Comparison of ENCODE assay signal across 21 mouse cellular contexts in genomic region chr11:107577400-107577799, GRCm38 (mm10). TPM values are rescaled to one million over a fixed set of nuclear protein-coding genes. Genes with fewer than 3 reads are reported as not detected.
DNase-seq lines count a peak whose midpoint lies in the region; ATAC-seq and TF ChIP-seq lines count a peak whose summit lies in the region.
"Had no signal": no experiment of that assay in that cellular context is flagged by ENCODE, and none has a peak within 500 bp of the region (broad histone marks: within the 10 kb centered on the region; RNA-seq: fewer than 3 reads in every experiment).

No protein-coding gene starts in this region.

- H3K9ac ChIP-seq in kidney, embryonic 14.5 days (ENCODE audit: low read depth, low read length): no peak overlapping the region
- H3K9ac ChIP-seq: forebrain, embryonic 13.5 days; hindbrain, embryonic 13.5 days had no signal

- peak; percentile 84 for ATAC-seq in frontal cortex, adult (ENCODE audit: low TSS enrichment)
- ATAC-seq in kidney, embryonic 14.5 days (ENCODE audit: low FRiP score, low TSS enrichment): no peak
- ATAC-seq: forebrain, embryonic 13.5 days; inflammation-experienced regulatory T-cells, adult 6 months had no signal

- H3K4me2 ChIP-seq in kidney, embryonic 14.5 days (replicated peaks; ENCODE audit: low read depth, low read length): no peak overlapping the region
- H3K4me2 ChIP-seq: forebrain, embryonic 13.5 days; hindbrain, embryonic 13.5 days; liver, embryonic 11.5 days had no signal

- no peaks in the 10 kb centered on the region for H3K27me3 ChIP-seq in kidney, embryonic 14.5 days (ENCODE audit: control insufficient read depth, insufficient read depth, low read length)
- H3K27me3 ChIP-seq: forebrain, embryonic 13.5 days; hindbrain, embryonic 13.5 days had no signal

- H3K4me1 ChIP-seq in kidney, embryonic 14.5 days (ENCODE audit: control insufficient read depth, insufficient read depth, low read length): peaks cover 12% of the 10 kb centered on the region
- H3K4me1 ChIP-seq: forebrain, embryonic 13.5 days had no signal

- intact Hi-C loops in left cerebral cortex, adult 2 months (cut with DNase I): no loop called here
- intact Hi-C loops in left cerebral cortex, postnatal 14 days (cut with DNase I): no loop called here

- WGBS in kidney, embryonic 14.5 days: 67% methylated on average over 8 of the region's 8 CpGs

- no peak for TF ChIP-seq CTCF in left cerebral cortex, adult 2 months (IDR thresholded peaks at IDR 0.05)

- H3K27ac ChIP-seq in kidney, embryonic 14.5 days (ENCODE audit: low read depth, low read length): peak overlapping the region; percentile 9; the same call in 1 of the 2 replicates
- peak overlapping the region; percentile 15; the same call in 1 of the 2 replicates for H3K27ac ChIP-seq in left cerebral cortex, adult 2 months
- H3K27ac ChIP-seq: forebrain, embryonic 13.5 days; hindbrain, embryonic 13.5 days; midbrain, embryonic 10.5 days had no signal

- H3K9me3 ChIP-seq in kidney, embryonic 14.5 days (ENCODE audit: control insufficient read depth, low read length): no peaks in the 10 kb centered on the region
- H3K9me3 ChIP-seq: forebrain, embryonic 13.5 days; hindbrain, embryonic 13.5 days; midbrain, embryonic 10.5 days had no signal

- no peak for DNase-seq in frontal cortex, postnatal 10 days (ENCODE audit: low spot score in 2 of 2)
- no peak for DNase-seq in kidney, adult 11 months
- peak; percentile 33 to 54 for DNase-seq in left cerebral cortex, adult 2 months (ENCODE audit: extremely low spot score in 1 of 2, low spot score in 2 of 2)
- no peak for DNase-seq in left cerebral cortex, postnatal 14 days (ENCODE audit: low spot score in 2 of 2)
- DNase-seq in left cerebral cortex, adult 9 months (ENCODE audit: low spot score in 2 of 2): peak; percentile 18 to 59
- DNase-seq in layer of hippocampus, adult 9-11 months: no peak
- DNase-seq: adrenal gland, adult 8-10 months; cerebellum, adult 9-11 months; heart, adult 2 months; kidney, postnatal 14 days; lung, adult 18-20 months; spleen, adult 18-20 months; thymus, adult 18-20 months had no signal

- peaks cover 48% of the 10 kb centered on the region for H3K36me3 ChIP-seq in kidney, embryonic 14.5 days (ENCODE audit: control insufficient read depth, insufficient read depth, low read length)

- no peak overlapping the region for H3K4me3 ChIP-seq in kidney, embryonic 14.5 days (ENCODE audit: low read length)
- H3K4me3 ChIP-seq in left cerebral cortex, adult 2 months: no peak overlapping the region
- H3K4me3 ChIP-seq: erythroblast, embryonic 14.5 days; forebrain, embryonic 13.5 days; heart, adult 2 months; hindbrain, embryonic 13.5 days; midbrain, embryonic 10.5 days had no signal

RNA-seq across cellular contexts. Expression of gene Helz, which starts 29.7 kb away (rescaled TPM):
- 19.0 and 29.8 TPM in 2 replicates for polyA plus RNA-seq in kidney, embryonic 14.5 days (2014; fragmentation: Nextera tagmentation; extraction: Ambion mirVana)
- total RNA-seq in left cerebral cortex, adult 2 months (2021): 10 to 100 TPM; 52.2 to 53.3 TPM
- total RNA-seq in left cerebral cortex, postnatal 14 days (2021): 10 to 100 TPM; 40.7 to 43.6 TPM

Comparison
In these comparisons a context has a peak if more than half of its experiments do, and no peak if none do; other contexts are left out.
1. DNase-seq: peak in left cerebral cortex, adult 2 months (2 of 2) and left cerebral cortex, adult 9 months (2 of 2); none in frontal cortex, postnatal 10 days (0 of 2), kidney, adult 11 months (single experiment), left cerebral cortex, postnatal 14 days (0 of 2) and layer of hippocampus, adult 9-11 months (single experiment).